Mouse (Mus musculus) induced T-regulatory cell, adult 2 months (primary cell): ENCODE measurements around the gene Nmd3.

Experiments used
- DNase-seq: peaks from one replicate; pipeline ENCODE4 v3.0.0-alpha.2; 2012; ENCODE audit warnings: low read depth

Gene Nmd3

DNA sequence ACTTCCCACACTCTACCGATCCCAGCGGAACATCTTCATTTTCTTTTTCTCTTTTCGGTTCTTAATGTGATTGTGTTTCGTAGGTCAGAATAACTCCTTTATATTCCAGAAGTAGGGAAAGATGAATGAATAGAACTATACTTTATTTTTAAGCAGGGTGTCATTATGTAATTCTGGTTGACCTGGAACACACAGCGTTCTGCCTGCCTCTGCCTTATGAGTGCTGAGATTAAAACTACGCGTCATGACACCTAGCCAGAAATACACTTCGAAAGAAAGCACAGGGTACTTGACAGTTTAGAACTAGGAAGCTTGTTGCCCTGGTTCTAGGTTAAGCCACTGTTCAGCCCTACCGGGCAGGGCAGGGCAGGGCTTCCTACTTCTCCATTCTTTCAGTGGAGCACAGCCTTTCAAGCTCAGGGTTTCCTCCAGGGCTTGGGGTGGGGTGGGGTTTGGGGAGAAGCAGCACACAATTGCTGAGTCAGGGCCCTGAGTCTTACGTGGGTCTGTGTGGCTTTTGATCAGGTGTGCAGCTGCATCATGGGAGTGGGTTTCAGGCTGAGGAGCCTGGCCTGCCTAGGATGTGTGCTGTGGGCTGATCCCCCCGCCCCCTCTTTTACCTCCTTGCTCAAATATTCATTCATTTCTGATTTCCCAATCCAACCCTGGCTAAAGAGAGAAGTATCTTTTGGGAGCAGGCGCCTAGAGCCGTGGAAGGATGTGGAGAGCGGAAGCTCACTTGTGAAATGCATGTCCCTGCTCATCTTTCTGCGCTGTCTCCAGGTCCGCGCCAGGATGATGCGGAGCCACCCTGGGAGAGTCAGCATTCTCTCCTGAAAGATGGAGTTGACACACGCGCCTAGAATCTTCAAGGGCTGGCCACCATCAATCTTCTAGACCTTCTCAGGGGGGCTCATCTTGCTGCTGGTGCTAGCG lies 42.1 kb downstream of the Nmd3 start:
- DNase-seq = no peak

- no peak for DNase-seq
Measured at GRCm38 (mm10) chr3:69765206-69765605, 43.4 kb downstream of the Nmd3 start.

DNA sequence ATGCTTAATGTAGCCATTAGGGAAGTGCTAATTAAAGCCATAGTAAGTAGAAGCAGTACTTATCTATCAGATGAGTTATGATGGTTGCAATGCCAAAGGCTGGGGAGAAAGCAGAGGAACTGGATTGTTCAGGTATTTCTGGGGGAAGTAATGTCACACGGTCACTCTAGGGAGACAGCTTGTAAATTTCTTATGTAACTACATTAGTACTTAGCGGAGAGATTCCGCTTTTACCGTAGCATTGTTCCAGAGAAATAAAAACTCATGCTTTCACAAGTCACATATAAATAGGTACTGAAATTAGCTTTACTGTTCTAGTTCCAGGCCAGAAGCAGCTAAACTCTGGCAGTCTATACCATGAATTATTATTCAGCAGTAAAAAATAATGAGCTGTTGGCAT lies 47.4 kb downstream of the Nmd3 start:
- DNase-seq = no peak

- no peak for DNase-seq
Measured at GRCm38 (mm10) chr3:69773356-69773755, 51.6 kb downstream of the Nmd3 start.

DNA sequence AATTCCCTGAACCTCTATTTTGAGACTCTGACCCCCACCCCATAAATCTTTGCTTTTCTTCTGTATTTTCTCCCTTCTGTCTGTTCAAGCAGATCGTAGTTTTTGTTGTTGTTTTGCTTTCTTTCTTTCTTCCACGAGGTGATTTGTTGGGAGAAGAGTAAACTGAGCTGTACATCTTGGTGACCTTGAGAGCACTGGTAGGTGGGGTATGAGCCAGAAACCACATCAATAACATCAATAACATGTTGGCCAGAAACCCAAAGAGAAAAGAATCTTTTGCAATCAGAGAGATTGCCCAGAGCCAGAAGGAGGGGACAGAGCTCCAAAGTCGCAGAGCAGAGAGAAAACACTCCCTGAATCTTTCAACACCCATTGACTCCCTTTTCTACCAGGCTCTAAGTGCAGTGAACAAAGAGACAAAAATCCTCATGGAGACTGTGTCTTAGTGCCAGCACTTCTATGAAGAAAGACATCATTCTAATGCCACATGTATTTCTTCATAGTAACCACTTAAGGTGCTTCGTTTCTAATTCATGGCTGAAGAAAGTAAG lies 57.5 kb downstream of the Nmd3 start:
- no peak for DNase-seq

DNA sequence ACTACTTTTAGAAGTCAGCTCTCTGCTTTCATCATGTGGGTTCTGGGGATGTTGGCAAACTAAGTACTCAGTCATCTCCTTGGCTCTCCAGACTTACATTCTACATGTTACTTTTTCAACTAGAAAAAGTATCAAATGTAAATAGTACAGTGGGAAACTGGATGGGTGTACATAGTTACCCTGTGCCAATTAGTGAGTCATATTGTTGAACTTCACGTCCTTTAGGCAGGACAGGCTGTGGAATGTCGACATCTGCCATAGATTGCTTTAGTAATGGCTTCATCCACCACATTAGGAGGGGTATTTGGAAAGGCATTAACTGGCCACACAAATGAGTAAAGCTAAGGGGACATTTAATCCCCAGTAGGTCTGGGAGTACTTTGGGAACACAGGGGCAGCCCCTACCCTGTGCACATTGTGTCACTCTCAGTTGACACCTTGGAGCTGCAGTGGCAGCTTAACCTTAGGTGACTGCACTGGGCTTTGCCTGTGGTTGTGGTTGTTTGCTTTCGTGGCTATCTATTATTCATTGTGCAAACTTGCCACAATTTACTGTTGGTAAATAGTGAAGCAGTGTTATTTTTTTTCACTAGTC lies 71.1 kb downstream of the Nmd3 start:
- no peak for DNase-seq

DNA sequence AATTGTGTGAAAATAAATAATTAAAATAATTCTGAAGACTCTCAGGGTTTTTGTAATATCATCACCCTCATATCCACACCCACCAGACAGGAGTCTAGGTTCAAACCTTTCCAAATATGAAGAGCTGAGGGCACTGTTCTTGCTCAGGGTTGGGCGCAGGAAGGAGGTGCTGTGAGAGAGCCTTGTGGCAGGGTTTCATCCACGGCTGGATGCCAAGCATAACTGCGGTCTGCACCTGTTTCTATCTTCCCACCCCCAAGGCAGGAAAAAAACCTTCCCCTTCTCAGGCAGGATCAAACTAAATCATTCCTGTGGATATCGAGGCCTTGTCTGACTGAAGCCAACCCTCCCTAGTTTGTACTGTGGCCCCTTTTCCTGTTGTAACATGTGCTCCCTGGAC lies 75.7 kb downstream of the Nmd3 start:
- DNase-seq = no peak

DNA sequence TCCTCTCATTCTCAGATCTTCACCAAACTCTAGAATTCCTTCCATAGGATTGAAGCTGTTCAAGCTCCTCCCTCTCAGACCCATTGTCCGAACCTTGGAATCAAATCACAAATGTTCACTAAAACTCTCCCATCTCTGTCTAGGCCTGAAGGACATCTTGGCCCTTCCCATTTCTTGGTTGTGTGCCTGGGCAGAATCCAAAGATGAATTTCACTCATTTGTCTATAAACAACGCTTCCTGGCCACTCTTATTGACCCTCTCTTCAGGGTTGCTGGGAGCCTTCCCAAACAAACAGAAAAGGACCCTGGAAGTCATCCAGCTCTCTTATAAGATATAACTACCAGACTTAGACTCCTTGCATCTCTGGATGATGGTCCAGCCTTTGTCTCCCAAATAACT lies 76.2 kb downstream of the Nmd3 start:
- no peak for DNase-seq

DNA sequence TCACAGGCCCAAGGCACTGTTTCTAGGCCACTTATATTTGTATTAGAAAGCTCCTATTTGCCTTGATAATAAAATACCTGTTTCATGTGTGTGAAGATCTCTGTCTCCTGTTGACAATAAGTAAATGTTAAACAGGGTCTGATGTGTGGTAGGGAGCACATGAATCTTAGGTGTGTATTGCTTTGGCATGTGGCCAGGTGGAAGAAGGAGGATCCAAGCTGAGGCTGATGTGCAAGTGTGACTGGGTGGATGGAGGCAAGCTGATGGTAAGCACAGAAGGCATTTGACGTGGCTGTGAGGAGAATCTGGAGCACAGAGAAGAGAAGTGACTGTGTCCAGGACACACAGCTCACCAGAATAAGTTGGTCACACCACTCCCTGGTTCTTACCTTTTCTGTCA lies 77.3 kb downstream of the Nmd3 start:
- no peak for DNase-seq

- no peak for DNase-seq
Measured at GRCm38 (mm10) chr3:69800829-69801384, 79.1 kb downstream of the Nmd3 start.

GRCm38 (mm10) chr3:69803137-69803536 lies 81.4 kb downstream of the Nmd3 start:
- DNase-seq = no peak
